Mouse (Mus musculus): ENCODE data around the gene Naglu. TPM values are rescaled to one million over a fixed set of nuclear protein-coding genes. Genes with fewer than 3 reads are reported as not detected.

Gene Naglu
- total and polyA plus RNA-seq, 2 experiments from 2014 or later, result 12.6 to 14.9 TPM

DNA sequence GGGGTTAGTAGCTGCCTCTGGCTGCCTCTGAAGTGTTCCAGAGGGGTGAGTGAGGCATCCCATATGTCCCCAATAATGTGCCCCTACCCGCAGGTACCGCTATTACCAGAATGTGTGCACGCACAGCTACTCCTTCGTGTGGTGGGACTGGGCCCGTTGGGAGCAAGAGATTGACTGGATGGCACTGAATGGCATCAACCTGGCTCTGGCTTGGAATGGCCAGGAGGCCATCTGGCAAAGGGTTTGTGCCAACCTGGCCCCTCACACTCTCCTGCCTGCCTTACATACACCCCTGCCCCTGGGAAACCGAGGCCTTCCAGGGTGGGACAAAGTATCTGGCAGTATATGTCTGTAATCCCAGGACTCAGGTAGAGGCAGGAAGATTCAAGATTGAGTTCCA lies 1.2 kb downstream of the Naglu start:
- WGBS, result 69% methylated on average over 6 of the region's 6 CpGs
- no peak overlapping the region for H3K27ac ChIP-seq (ENCODE audit: low read depth, low read length)
- H3K9me3 ChIP-seq (ENCODE audit: low read length), result no peaks in the 10 kb centered on the region
- no peaks in the 10 kb centered on the region for H3K27me3 ChIP-seq (ENCODE audit: insufficient read depth, low read length)
- H3K4me1 ChIP-seq (ENCODE audit: insufficient read depth), result peaks cover 4% of the 10 kb centered on the region; the same call in 1 of the 2 replicates
- no peak for ATAC-seq
- peak overlapping the region; percentile 96 for H3K4me2 ChIP-seq (ENCODE audit: low read depth)
- no peak overlapping the region for H3K9ac ChIP-seq
- no peaks in the 10 kb centered on the region for H3K36me3 ChIP-seq (ENCODE audit: insufficient read depth)
- DNase-seq, result no peak
- TF ChIP-seq CTCF (IDR thresholded peaks at IDR 0.05; ENCODE audit: low read depth), result no peak
- peak overlapping the region; percentile 69; the same call in 1 of the 2 replicates for H3K4me3 ChIP-seq (ENCODE audit: low read depth, low read length)

DNA sequence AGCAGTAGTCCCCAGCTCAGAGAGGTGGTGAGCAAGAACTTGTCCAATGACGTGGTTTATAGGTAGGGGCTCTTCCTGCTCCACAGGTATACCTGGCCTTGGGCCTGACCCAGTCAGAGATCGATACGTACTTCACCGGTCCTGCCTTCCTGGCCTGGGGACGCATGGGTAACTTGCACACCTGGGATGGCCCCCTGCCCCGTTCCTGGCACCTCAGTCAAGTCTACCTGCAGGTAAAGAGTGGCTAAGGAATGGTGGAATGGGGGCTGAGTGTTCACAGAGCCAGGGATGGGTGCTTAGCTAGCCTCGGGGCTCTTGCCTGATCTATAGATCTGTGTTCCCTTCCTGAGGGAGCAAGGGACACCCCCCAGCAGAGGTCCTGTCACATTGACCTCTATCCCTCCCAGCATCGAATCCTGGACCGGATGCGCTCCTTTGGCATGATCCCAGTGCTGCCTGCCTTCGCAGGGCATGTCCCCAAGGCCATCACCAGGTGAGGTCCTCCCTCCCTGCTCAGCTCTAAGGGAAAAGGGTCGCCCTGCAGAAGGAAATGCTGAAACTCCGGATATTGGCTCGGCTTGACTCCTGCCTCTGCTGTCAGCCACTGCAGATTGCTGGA lies 2.1 kb downstream of the Naglu start:
- Histone ChIP-seq H3K27me3 (ENCODE audit: insufficient read depth, low read length) (no peaks in the 10 kb centered on the region), H3K27ac (ENCODE audit: low read depth, low read length) (no peak overlapping the region), H3K4me3 (ENCODE audit: low read depth, low read length) (no peak overlapping the region), H3K9ac (no peak overlapping the region), H3K9me3 (ENCODE audit: low read length) (no peaks in the 10 kb centered on the region), H3K36me3 (ENCODE audit: insufficient read depth) (no peaks in the 10 kb centered on the region), H3K4me2 (ENCODE audit: low read depth) (no peak overlapping the region), H3K4me1 (ENCODE audit: insufficient read depth) (peaks cover under 1% of the 10 kb centered on the region; the same call in 1 of the 2 replicates)
- no peak for TF ChIP-seq CTCF (IDR thresholded peaks at IDR 0.05; ENCODE audit: low read depth)
- WGBS, result 74% methylated on average over 14 of the region's 14 CpGs
- DNase-seq, result no peak
- no peak for ATAC-seq

DNA sequence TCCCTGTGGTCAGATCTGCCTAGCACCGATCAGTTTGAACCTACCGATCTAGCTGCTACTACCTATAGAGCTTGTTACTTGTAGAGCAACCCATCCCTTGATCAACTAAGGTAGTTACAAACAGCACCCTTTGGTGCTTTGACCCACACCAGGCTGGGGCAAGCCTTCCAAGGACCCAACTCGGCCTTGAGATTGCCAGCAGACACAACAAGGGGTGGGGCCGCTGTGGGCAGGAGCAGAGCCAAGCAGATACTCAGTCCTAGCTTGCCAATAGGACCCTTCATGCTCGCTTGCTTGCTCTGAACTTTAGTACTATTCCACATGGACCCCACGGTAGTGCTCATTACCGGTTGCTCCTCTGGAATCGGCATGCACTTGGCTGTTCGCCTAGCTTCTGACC lies 8.3 kb downstream of the Naglu start, which contains the start of gene Hsd17b1:
Gene Hsd17b1 (plus strand): TSS at position 291 of the 400 bp plus-strand sequence.
- no peak for TF ChIP-seq CTCF (IDR thresholded peaks at IDR 0.05; ENCODE audit: low read depth)

DNA sequence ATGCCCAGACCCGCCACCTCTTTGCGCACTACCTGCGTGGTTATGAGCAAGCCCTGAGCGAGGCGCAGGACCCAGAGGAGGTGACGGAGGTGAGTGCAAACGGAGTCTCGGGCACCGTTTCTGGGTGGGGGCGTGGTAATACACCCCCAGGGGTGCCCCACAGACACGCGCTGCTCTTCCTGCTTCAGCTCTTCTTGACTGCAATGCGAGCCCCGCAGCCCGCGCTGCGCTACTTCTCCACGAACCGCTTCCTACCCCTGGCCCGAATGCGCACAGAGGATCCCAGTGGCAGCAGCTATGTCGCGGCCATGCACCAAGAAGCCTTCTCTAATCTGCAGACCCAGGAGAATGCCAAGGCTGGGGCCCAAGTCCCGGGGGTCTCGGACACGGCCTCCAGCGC lies 9.9 kb downstream of the Naglu start:
- Histone ChIP-seq H3K4me2 (ENCODE audit: low read depth) (no peak overlapping the region), H3K9ac (no peak overlapping the region), H3K27me3 (ENCODE audit: insufficient read depth, low read length) (peaks cover 40% of the 10 kb centered on the region), H3K4me1 (ENCODE audit: insufficient read depth) (peaks cover 7% of the 10 kb centered on the region), H3K36me3 (ENCODE audit: insufficient read depth) (peaks cover 1% of the 10 kb centered on the region; the same call in 1 of the 2 replicates), H3K27ac (ENCODE audit: low read depth, low read length) (no peak overlapping the region), H3K9me3 (ENCODE audit: low read length) (no peaks in the 10 kb centered on the region), H3K4me3 (ENCODE audit: low read depth, low read length) (no peak overlapping the region)
- no peak for TF ChIP-seq CTCF (IDR thresholded peaks at IDR 0.05; ENCODE audit: low read depth)
- DNase-seq (no peak), ATAC-seq (no peak)
- 4% methylated on average over 27 of the region's 27 CpGs for WGBS

More for the DNA sequence above, 8.3 kb downstream of the Naglu start, which contains the start of gene Hsd17b1:
- ATAC-seq (no peak), DNase-seq (no peak)
- no peak within 1 kb of the TSS for H3K4me3 ChIP-seq (ENCODE audit: low read depth, low read length)
- WGBS, result 70% methylated on average over 9 of the region's 9 CpGs
- H3K9ac ChIP-seq, result no peak within 1 kb of the TSS
- H3K36me3 ChIP-seq (ENCODE audit: insufficient read depth), result no peaks in the 10 kb centered on the region
- H3K27ac ChIP-seq (ENCODE audit: low read depth, low read length), result no peak within 1 kb of the TSS
- peaks cover 2% of the 10 kb centered on the region for H3K4me1 ChIP-seq (ENCODE audit: insufficient read depth)
- H3K27me3 ChIP-seq (ENCODE audit: insufficient read depth, low read length), result peaks cover 40% of the 10 kb centered on the region
- H3K9me3 ChIP-seq (ENCODE audit: low read length), result no peaks in the 10 kb centered on the region
- H3K4me2 ChIP-seq (ENCODE audit: low read depth), result no peak within 1 kb of the TSS

DNA sequence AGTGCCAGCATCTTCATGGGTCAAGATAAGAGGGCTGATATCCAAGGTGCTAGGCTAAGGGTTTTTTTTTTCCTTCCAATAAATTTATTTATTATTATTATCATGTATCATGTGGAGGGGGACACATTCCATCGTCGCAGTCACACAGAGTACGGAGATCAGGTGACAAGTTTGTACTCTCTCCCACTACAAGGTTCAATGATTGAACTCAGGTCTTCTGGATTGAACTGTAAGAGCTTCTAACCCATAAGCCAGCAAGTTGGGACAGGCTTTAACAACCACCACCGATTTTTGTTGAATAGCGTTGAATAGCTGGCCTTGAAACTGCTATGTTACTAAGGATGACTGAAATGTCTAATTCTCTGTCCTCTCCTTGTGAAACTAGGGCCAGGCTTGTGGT lies 10.6 kb downstream of the Naglu start:
- no peak for DNase-seq
- Histone ChIP-seq H3K9me3 (ENCODE audit: low read length) (no peaks in the 10 kb centered on the region), H3K9ac (no peak overlapping the region), H3K4me1 (ENCODE audit: insufficient read depth) (peaks cover 7% of the 10 kb centered on the region), H3K27ac (ENCODE audit: low read depth, low read length) (no peak overlapping the region), H3K36me3 (ENCODE audit: insufficient read depth) (peaks cover 6% of the 10 kb centered on the region; the same call in 1 of the 2 replicates), H3K27me3 (ENCODE audit: insufficient read depth, low read length) (peaks cover 40% of the 10 kb centered on the region), H3K4me3 (ENCODE audit: low read depth, low read length) (no peak overlapping the region), H3K4me2 (ENCODE audit: low read depth) (no peak overlapping the region)
- WGBS, result 67% methylated on average over 5 of the region's 5 CpGs
- ATAC-seq, result no peak
- TF ChIP-seq CTCF (IDR thresholded peaks at IDR 0.05; ENCODE audit: low read depth), result no peak

DNA sequence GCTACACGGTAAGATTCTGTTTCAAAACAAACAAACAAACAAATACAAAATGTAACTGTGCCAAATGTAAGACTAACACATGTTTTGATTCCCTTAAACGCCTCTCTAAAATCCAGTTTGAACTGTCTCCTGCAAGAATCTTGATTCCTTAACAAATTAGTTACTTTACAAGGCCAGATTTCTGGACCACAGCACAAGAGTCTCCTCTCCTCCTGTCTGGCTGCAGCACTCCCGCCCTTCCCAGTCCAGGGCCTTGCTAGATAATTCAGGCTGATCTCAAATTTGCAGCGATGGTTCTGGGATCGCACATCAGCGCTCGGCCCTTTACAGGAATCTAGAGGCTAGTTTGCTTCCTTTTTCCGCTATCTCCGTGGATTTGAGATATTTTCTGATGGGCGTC lies 11.8 kb downstream of the Naglu start:
- H3K9ac ChIP-seq, result peak overlapping the region; percentile 84
- H3K27ac ChIP-seq (ENCODE audit: low read depth, low read length), result peak overlapping the region; percentile 93
- H3K36me3 ChIP-seq (ENCODE audit: insufficient read depth), result peaks cover 12% of the 10 kb centered on the region; the same call in 1 of the 2 replicates
- H3K4me3 ChIP-seq (ENCODE audit: low read depth, low read length), result peak overlapping the region; percentile 56
- H3K9me3 ChIP-seq (ENCODE audit: low read length), result no peaks in the 10 kb centered on the region
- H3K4me1 ChIP-seq (ENCODE audit: insufficient read depth), result peaks cover 7% of the 10 kb centered on the region
- DNase-seq, result no peak
- peaks cover 40% of the 10 kb centered on the region for H3K27me3 ChIP-seq (ENCODE audit: insufficient read depth, low read length)
- H3K4me2 ChIP-seq (ENCODE audit: low read depth), result peak overlapping the region; percentile 98
- no peak for TF ChIP-seq CTCF (IDR thresholded peaks at IDR 0.05; ENCODE audit: low read depth)
- no peak for ATAC-seq
- WGBS, result 5% methylated on average over 10 of the region's 10 CpGs
